Mouse (Mus musculus) adrenal gland, postnatal 10 days (tissue): ENCODE data around the gene Cfap100. TPM values are rescaled to one million over a fixed set of nuclear protein-coding genes. Genes with fewer than 3 reads are reported as not detected.

Experiments used
- DNase-seq: peaks from one replicate; pipeline ENCODE4 v3.0.0; 2021; ENCODE audit warnings: mixed read lengths
- total RNA-seq, 2 experiments: library from RNA; stranded (reverse); gene quantifications; 2 replicates each; pipeline ENCODE4 v1.2.3; 2021

Gene Cfap100
- total RNA-seq, 2 experiments from 2014 or later = 0.58 to 0.90 TPM

- DNase-seq = no peak
Observed at GRCm38 (mm10) chr6:90374647-90375046, 54.0 kb downstream of the Cfap100 start.

GRCm38 (mm10) chr6:90369725-90370553 is 58.7 kb downstream of the Cfap100 start:
- peak; percentile 54 for DNase-seq

- peak; percentile 100 for DNase-seq
Observed at GRCm38 (mm10) chr6:90368976-90369724, 59.4 kb downstream of the Cfap100 start, which contains the start of gene Zxdc. TSS of gene Zxdc (plus strand) at chr6:90369492.

GRCm38 (mm10) chr6:90363301-90363700 is 65.3 kb downstream of the Cfap100 start:
- DNase-seq = peak; percentile 65

- DNase-seq = no peak
Observed at GRCm38 (mm10) chr6:90360922-90361614, 67.5 kb downstream of the Cfap100 start.

- DNase-seq = peak; percentile 67
Observed at GRCm38 (mm10) chr6:90360024-90360781, 68.4 kb downstream of the Cfap100 start.

GRCm38 (mm10) chr6:90359445-90359844 is 69.2 kb downstream of the Cfap100 start:
- no peak for DNase-seq

- no peak for DNase-seq
Observed at GRCm38 (mm10) chr6:90358142-90358541, 70.5 kb downstream of the Cfap100 start.

Other genes with a start within 250 kb of the Cfap100 start
- gene V1ra8, start 226.0 kb downstream of the Cfap100 start, total RNA-seq = not detected
- gene Vmn1r53, start 204.4 kb downstream of the Cfap100 start, total RNA-seq = not detected
- not detected for gene Vmn1r54, start 182.5 kb downstream of the Cfap100 start, total RNA-seq
- not detected for gene BC048671, start 127.6 kb downstream of the Cfap100 start, total RNA-seq
- 1 to 10 TPM in 1 of 2 experiments, under 1 TPM in 1; 0.88 to 1.7 TPM for gene Chst13, start 103.6 kb downstream of the Cfap100 start, total RNA-seq
- 10 to 100 TPM; 14.8 to 37.5 TPM for gene Uroc1, start 95.5 kb downstream of the Cfap100 start, total RNA-seq
- gene Zxdc, start 59.3 kb downstream of the Cfap100 start, total RNA-seq = 10 to 100 TPM; 17.6 to 18.7 TPM
- gene Klf15, start 33.8 kb upstream of the Cfap100 start, total RNA-seq = 10 to 100 TPM; 14.8 to 42.1 TPM
- 10 to 100 TPM; 51.9 to 95.0 TPM for gene Aldh1l1, start 57.6 kb upstream of the Cfap100 start, total RNA-seq
- gene Slc41a3, start 175.9 kb upstream of the Cfap100 start, total RNA-seq = 10 to 100 TPM; 20.8 to 25.2 TPM